Mouse (Mus musculus): Measurements from ENCODE around the gene Golm1. TPM values are rescaled to one million over a fixed set of nuclear protein-coding genes. Genes with fewer than 3 reads are reported as not detected.

Gene Golm1
- polyA plus RNA-seq, 1 experiment from 2014 or later: 40.9 TPM

Other genes with a start within 250 kb of the Golm1 start
- gene Agtpbp1, start 90.6 kb downstream of the Golm1 start, polyA plus RNA-seq (2015; fragmentation: Nextera tagmentation; extraction: Ambion mirVana): 56.1 and 60.5 TPM in 2 replicates
- 168 and 177 TPM in 2 replicates for gene Naa35, start 90.6 kb downstream of the Golm1 start, polyA plus RNA-seq (2015; fragmentation: Nextera tagmentation; extraction: Ambion mirVana)
- gene 4921517D22Rik, start 18.3 kb upstream of the Golm1 start, polyA plus RNA-seq (2015; fragmentation: Nextera tagmentation; extraction: Ambion mirVana): not detected in 2 replicates
- gene Spata31d1a, start 34.5 kb upstream of the Golm1 start, polyA plus RNA-seq (2015; fragmentation: Nextera tagmentation; extraction: Ambion mirVana): 0.20 TPM in 1 of 2 replicates, not detected in the other
- gene Spata31d1b, start 36.5 kb upstream of the Golm1 start, polyA plus RNA-seq (2015; fragmentation: Nextera tagmentation; extraction: Ambion mirVana): not detected in 2 replicates
- gene Spata31d1d, start 55.9 kb upstream of the Golm1 start, polyA plus RNA-seq (2015; fragmentation: Nextera tagmentation; extraction: Ambion mirVana): not detected in 2 replicates
- gene 1700014D04Rik, start 70.9 kb upstream of the Golm1 start, polyA plus RNA-seq (2015; fragmentation: Nextera tagmentation; extraction: Ambion mirVana): 0.54 TPM in 1 of 2 replicates, not detected in the other
- 145 and 149 TPM in 2 replicates for gene Isca1, start 94.0 kb upstream of the Golm1 start, polyA plus RNA-seq (2015; fragmentation: Nextera tagmentation; extraction: Ambion mirVana)
- not detected in 2 replicates for gene Gm49354, start 106.4 kb upstream of the Golm1 start, polyA plus RNA-seq (2015; fragmentation: Nextera tagmentation; extraction: Ambion mirVana)
- 57.7 and 65.1 TPM in 2 replicates for gene Tut7, start 147.3 kb upstream of the Golm1 start, polyA plus RNA-seq (2015; fragmentation: Nextera tagmentation; extraction: Ambion mirVana)